Comparison of ENCODE assay signal across 8 mouse cellular contexts in genomic region chr13:112987532-112987943, GRCm38 (mm10). TPM values are rescaled to one million over a fixed set of nuclear protein-coding genes. Genes with fewer than 3 reads are reported as not detected.
A peak's percentile ranks its signal among the peaks of the same experiment; 100 is the strongest.
DNase-seq lines count a peak whose midpoint lies in the region; ATAC-seq and TF ChIP-seq lines count a peak whose summit lies in the region.

Gene Ccno, plus strand, starts transcription at chr13:112987802.

- peak; percentile 88 for ATAC-seq in Patski
- ATAC-seq in hindbrain, embryonic 12.5 days (ENCODE audit: low FRiP score): peak; percentile 94

- POLR2A ChIA-PET in Patski (lab: Charles Lee): interaction anchor here (0.6 to 1.2 kb wide), 3 partner anchors 54 to 266 kb away, joined by 3 to 4 read pairs (median 3); no protein-coding TSS in a partner anchor

- no peak for TF ChIP-seq CTCF in Patski (IDR thresholded peaks at IDR 0.05)

- H3K4me2 ChIP-seq in hindbrain, embryonic 12.5 days (replicated peaks): peak within 1 kb of the TSS; percentile 84

- H3K4me1 ChIP-seq in hindbrain, embryonic 12.5 days: peaks cover 38% of the 10 kb centered on the region

- H3K4me3 ChIP-seq in hindbrain, embryonic 12.5 days: peak within 1 kb of the TSS; percentile 41

- peak; percentile 46 for DNase-seq in Patski (ENCODE audit: low read depth, low spot score)
- peak; percentile 88 to 89 for DNase-seq in cerebellum, postnatal 14 days
- peak; percentile 88 to 89 for DNase-seq in frontal cortex, postnatal 14 days (ENCODE audit: low spot score in 2 of 2)
- peak; percentile 89 to 96 for DNase-seq in layer of hippocampus, postnatal 14 days (ENCODE audit: low spot score in 2 of 2)
- DNase-seq in lung, postnatal 10 days: peak; percentile 97
- peak; percentile 53 for DNase-seq in retina, adult 2 months (ENCODE audit: low read depth, low spot score)
- peak; percentile 95 for DNase-seq in thymus, postnatal 25 days

- peak within 1 kb of the TSS; percentile 33 for H3K9ac ChIP-seq in hindbrain, embryonic 12.5 days

- 1% methylated on average over 44 of the region's 47 CpGs for WGBS in hindbrain, embryonic 12.5 days

- peaks cover 27% of the 10 kb centered on the region for H3K27me3 ChIP-seq in Patski
- H3K27me3 ChIP-seq in hindbrain, embryonic 12.5 days: peaks cover 81% of the 10 kb centered on the region

- H3K36me3 ChIP-seq in hindbrain, embryonic 12.5 days: no peaks in the 10 kb centered on the region

- H3K27ac ChIP-seq in hindbrain, embryonic 12.5 days: no peak within 1 kb of the TSS

- in situ Hi-C loops in Patski (cut with MboI; ENCODE audit: low pct_unique_long_range_greater_than_20kb): loop anchor here (5.0 to 25.0 kb wide), 2 partner anchors 50 to 700 kb away; partner anchors contain the start of genes Ankrd55 and Cdc20b

- no peaks in the 10 kb centered on the region for H3K9me3 ChIP-seq in hindbrain, embryonic 12.5 days (replicated peaks)

- CTCF ChIA-PET in Patski (lab: Charles Lee): interaction anchor here (1.1 kb wide), 1 partner anchor 29 kb away, joined by 3 read pairs; no protein-coding TSS in a partner anchor

RNA-seq across cellular contexts. Expression of gene Ccno, which starts in this region (rescaled TPM):
- polyA plus RNA-seq in Patski (2021): 0.12 TPM
- 2.8 and 3.7 TPM in 2 replicates for polyA plus RNA-seq in hindbrain, embryonic 12.5 days (2016; fragmentation: Nextera tagmentation; extraction: Ambion mirVana)
- total RNA-seq in layer of hippocampus, postnatal 14 days (2021): 1 to 10 TPM; 2.9 to 3.0 TPM

Comparison
In these comparisons a context has a peak if more than half of its experiments do, and no peak if none do; other contexts are left out.
1. Peak in DNase-seq and ATAC-seq in Patski; RNA of the gene not detected or under 1 TPM.
2. DNase-seq: peak in every context shown above with its lines; median percentile 97 in lung, postnatal 10 days; 95 in thymus, postnatal 25 days; 92 in layer of hippocampus, postnatal 14 days; 88 in cerebellum, postnatal 14 days; 88 in frontal cortex, postnatal 14 days; 53 in retina, adult 2 months; 46 in Patski.